Mouse (Mus musculus) G1E-ER4 (cell line): ENCODE measurements around the gene Btbd35f13. TPM values are rescaled to one million over a fixed set of nuclear protein-coding genes. Genes with fewer than 3 reads are reported as not detected.
"Not testable (repeated sequence)": the region's sequence is repeated elsewhere in the genome, so short reads cannot be mapped to it uniquely, and the experiment has no call there.

ENCODE experiments used
- GATA1 ChIP-seq: IDR thresholded peaks from one replicate; pipeline ENCODE4 v1.8.0; 2012; ENCODE audit warnings: low read length, inconsistent platforms
- polyA plus RNA-seq: library from polyadenylated mRNA; stranded (reverse); fragments of >175 nt; gene quantifications from 2 replicates; pipeline ENCODE4 v1.2.3, GENCODE M21; 2012

Btbd35f13 gene
- not detected in 2 replicates for polyA plus RNA-seq

GRCm38 (mm10) chrX:33656872-33657271 is at the start of gene Btbd35f13:
Gene Btbd35f13, plus strand, starts transcription at chrX:33657172.
- not testable (repeated sequence) for TF ChIP-seq GATA1

GRCm38 (mm10) chrX:33702249-33702648 is 45.3 kb downstream of the Btbd35f13 start, which contains the start of gene Btbd35f14:
Gene Btbd35f14, minus strand, starts transcription at chrX:33702349.
- not testable (repeated sequence) for TF ChIP-seq GATA1

Other genes starting within 250 kb of the Btbd35f13 start
- gene Btbd35f15, start 79.9 kb upstream of the Btbd35f13 start, polyA plus RNA-seq, result not detected in 2 replicates
- gene Btbd35f14, start 45.2 kb downstream of the Btbd35f13 start, polyA plus RNA-seq, result not detected in 2 replicates